Mouse (Mus musculus) C2C12 (cell line): ENCODE data around the gene Kif24. TPM values are rescaled to one million over a fixed set of nuclear protein-coding genes. Genes with fewer than 3 reads are reported as not detected.

Experiments
- H3K27me3 ChIP-seq: one replicate; pipeline ENCODE4 v1.6.1; 2011; ENCODE audit not compliant: control insufficient read depth, insufficient read depth, insufficient read length
- H3K36me3 ChIP-seq: one replicate; pipeline ENCODE4 v1.6.1; 2011; ENCODE audit not compliant: control insufficient read depth, insufficient read depth
- H3K4me3 ChIP-seq: one replicate; pipeline ENCODE4 v1.5.1; 2011; ENCODE audit warnings: mild to moderate bottlenecking, control low read depth; ENCODE audit not compliant: poor library complexity, insufficient read depth, severe bottlenecking
- H3K79me2 ChIP-seq: one replicate; pipeline ENCODE4 v1.6.1; 2011; ENCODE audit not compliant: control insufficient read depth, insufficient read depth
- H3K79me3 ChIP-seq: one replicate; pipeline ENCODE4 v1.6.1; 2011; ENCODE audit warnings: low read depth, control low read depth
- H3ac ChIP-seq: one replicate; pipeline ENCODE3; 2011; ENCODE audit warnings: low read depth; ENCODE audit not compliant: control insufficient read depth, insufficient read length
- CEBPB ChIP-seq: IDR thresholded peaks from one replicate; pipeline ENCODE4 v1.6.1; 2011; ENCODE audit warnings: low read depth, mild to moderate bottlenecking, control low read depth, moderate library complexity
- CTCF ChIP-seq: IDR thresholded peaks from one replicate; pipeline ENCODE4 v1.5.1; 2011; ENCODE audit not compliant: control insufficient read depth, insufficient read depth, insufficient read length
- FOSL1 ChIP-seq: IDR thresholded peaks from one replicate; pipeline ENCODE4 v1.8.0; 2011; ENCODE audit warnings: mild to moderate bottlenecking, low read length; ENCODE audit not compliant: poor library complexity, insufficient read depth, severe bottlenecking
- MAX ChIP-seq: IDR thresholded peaks from one replicate; pipeline ENCODE4 v1.6.1; 2011; ENCODE audit warnings: mild to moderate bottlenecking, control low read depth
- MYOD1 ChIP-seq: IDR thresholded peaks from one replicate; pipeline ENCODE4 v1.6.1; 2011; ENCODE audit warnings: low read depth; ENCODE audit not compliant: control insufficient read depth, insufficient read length
- MYOG ChIP-seq: IDR thresholded peaks from one replicate; pipeline ENCODE4 v1.6.1; 2011; ENCODE audit not compliant: control insufficient read depth, insufficient read length; ENCODE audit errors: extremely low read depth
- USF1 ChIP-seq: IDR thresholded peaks from one replicate; pipeline ENCODE4 v1.6.1; 2011; ENCODE audit warnings: low read depth, mild to moderate bottlenecking, control low read depth, moderate library complexity
- polyA plus RNA-seq: library from polyadenylated mRNA; unstranded; fragments of >200 nt; fragmentation: generic; extraction: Trizol; gene quantifications from one replicate; pipeline ENCODE4 v1.2.1, GENCODE M21; 2012; ENCODE audit warnings: missing spikeins

The Kif24 gene
- polyA plus RNA-seq, 1 experiment, result 3.0 TPM

DNA sequence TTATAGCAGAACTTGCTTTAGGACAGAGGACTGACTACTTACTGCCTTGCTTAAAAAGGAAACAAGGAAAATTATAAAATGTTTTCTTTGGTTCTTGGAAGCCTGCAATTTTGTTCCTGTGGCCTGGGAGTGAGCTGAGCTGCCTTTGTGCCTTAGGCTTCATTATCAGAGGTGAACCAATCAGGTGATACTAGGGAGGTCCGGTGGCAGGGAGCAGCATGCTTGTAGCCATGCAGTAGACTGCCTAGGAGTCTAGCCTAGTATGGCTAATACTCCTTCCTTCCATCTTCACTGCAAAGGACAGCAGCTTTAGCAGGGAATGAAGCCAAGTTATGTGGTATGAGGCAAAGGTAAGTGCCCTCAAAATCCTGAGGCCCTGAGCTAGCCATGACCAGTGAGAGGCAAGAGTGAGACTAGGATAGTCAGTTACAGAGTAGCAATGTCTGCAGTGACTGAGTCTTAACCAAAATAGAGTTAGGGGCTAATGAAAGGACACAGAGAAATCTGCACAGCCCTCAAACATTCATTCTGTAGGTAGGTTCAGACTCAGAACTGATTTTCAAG is 78.2 kb downstream of the Kif24 start:
- TF ChIP-seq MYOD1 (no peak), MAX (no peak), FOSL1 (no peak), CTCF (no peak), USF1 (no peak), CEBPB (no peak)
- Histone ChIP-seq H3ac (no peak overlapping the region), H3K27me3 (no peaks in the 10 kb centered on the region), H3K36me3 (peaks cover 73% of the 10 kb centered on the region), H3K79me3 (peaks cover 19% of the 10 kb centered on the region), H3K4me3 (no peak overlapping the region), H3K79me2 (peaks cover 48% of the 10 kb centered on the region)

DNA sequence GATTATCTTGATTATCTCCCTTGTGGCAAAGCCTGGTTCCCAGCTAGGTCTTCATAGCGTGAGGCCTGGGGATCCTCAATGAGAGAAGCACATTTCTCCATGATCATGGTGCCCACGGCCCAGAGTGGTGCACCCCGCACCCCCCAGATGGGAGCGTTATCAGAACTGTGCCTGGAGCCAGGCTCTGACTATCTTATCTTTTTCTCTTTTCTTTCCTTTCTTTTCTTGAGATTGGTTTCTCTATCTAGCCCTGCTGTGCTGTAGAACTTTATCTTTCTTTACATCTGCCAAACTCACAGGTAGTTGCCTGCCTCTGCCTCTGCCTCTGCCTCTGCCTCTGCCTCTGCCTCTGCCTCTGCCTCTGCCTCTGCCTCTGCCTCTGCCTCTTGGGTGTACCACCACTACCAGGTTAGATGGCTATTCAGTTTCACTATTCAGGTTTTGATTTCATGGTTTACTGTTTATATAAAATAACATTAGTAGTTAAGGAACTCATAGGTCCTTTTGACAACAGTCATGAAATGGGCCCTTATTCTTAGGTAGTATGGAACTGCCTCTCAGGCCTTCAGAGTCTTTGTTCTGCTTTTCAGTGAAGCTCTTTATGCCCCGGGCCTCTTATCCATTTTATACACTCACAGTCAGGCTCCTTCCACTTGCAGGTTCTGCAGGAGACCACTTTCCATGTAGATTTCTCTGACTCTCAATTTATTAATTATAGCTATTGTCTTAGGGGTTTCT is 83.3 kb downstream of the Kif24 start:
- H3K79me2 ChIP-seq, result peaks cover 50% of the 10 kb centered on the region
- H3K79me3 ChIP-seq, result peaks cover 16% of the 10 kb centered on the region
- H3K27me3 ChIP-seq, result no peaks in the 10 kb centered on the region
- H3ac ChIP-seq, result no peak overlapping the region
- H3K4me3 ChIP-seq, result no peak overlapping the region
- peaks cover 73% of the 10 kb centered on the region for H3K36me3 ChIP-seq
- TF ChIP-seq MYOD1, result no peak
- no peak for TF ChIP-seq MYOG
- no peak for TF ChIP-seq USF1
- no peak for TF ChIP-seq CEBPB
- TF ChIP-seq FOSL1, result no peak
- TF ChIP-seq MAX, result no peak
- no peak for TF ChIP-seq CTCF

DNA sequence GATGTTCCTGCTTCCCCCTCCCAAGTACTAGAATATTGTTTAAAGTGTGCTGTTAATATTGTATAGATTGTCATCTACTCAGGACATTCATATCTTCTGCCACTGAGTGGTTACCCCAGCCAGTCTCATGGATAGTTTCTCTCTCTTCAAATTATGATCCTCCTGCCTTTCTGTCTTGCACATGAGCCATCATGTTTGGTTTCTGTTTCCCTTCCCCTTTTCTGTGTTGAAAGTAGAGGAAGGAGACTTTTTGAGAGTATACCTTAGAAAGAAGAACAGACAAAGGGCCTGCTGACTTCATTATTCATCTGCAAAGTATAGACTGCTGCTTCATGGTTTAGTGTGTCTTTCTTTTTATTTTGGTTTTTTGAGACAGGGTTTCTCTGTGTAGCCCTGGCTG is 87.1 kb downstream of the Kif24 start:
- peaks cover 61% of the 10 kb centered on the region for H3K36me3 ChIP-seq

DNA sequence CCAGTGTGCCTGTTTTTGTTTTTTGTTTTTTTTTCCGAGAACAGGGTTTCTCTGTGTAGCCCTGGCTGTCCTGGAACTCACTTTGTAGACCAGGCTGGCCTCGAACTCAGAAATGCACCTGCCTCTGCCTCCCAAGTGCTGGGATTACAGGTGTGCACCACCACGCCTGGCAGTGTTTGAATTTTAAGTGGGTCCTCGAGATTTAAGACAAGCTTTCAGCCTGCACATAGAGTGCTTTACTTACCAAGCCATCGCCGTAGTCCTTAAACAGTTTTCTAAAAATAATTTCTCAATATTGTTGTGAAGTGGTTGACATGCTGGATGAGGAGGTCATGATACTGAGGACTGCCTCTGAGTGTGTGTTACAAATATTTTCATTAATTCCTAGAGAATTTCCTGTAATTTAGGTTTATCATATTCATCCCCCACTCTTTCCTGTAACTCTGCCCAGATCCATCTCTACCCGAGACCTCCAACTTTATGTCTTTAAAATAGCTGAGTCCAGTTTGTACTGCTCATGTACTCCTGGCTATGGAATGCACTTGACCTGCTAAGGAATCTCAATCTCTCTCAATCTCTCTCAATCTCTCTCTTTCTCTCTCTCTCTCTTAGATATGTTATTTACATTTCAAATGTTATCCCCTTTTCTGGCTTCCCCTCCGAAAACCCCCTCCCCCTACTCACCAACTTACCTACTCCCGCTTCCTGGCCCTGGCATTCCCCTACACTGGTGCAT is 94.8 kb downstream of the Kif24 start:
- Histone ChIP-seq H3K4me3 (no peak overlapping the region), H3K79me3 (peaks cover 27% of the 10 kb centered on the region), H3K27me3 (no peaks in the 10 kb centered on the region), H3K36me3 (peaks cover 32% of the 10 kb centered on the region), H3K79me2 (peaks cover 78% of the 10 kb centered on the region), H3ac (no peak overlapping the region)
- TF ChIP-seq USF1 (no peak), CTCF (no peak), MYOD1 (no peak), MYOG (no peak), CEBPB (no peak), FOSL1 (no peak), MAX (no peak)

More for the DNA sequence above, 87.1 kb downstream of the Kif24 start:
- no peak for TF ChIP-seq MYOG
- no peak for TF ChIP-seq USF1
- Histone ChIP-seq H3K79me3 (peaks cover 8% of the 10 kb centered on the region), H3K79me2 (peaks cover 38% of the 10 kb centered on the region), H3K27me3 (no peaks in the 10 kb centered on the region), H3ac (no peak overlapping the region), H3K4me3 (no peak overlapping the region)

DNA sequence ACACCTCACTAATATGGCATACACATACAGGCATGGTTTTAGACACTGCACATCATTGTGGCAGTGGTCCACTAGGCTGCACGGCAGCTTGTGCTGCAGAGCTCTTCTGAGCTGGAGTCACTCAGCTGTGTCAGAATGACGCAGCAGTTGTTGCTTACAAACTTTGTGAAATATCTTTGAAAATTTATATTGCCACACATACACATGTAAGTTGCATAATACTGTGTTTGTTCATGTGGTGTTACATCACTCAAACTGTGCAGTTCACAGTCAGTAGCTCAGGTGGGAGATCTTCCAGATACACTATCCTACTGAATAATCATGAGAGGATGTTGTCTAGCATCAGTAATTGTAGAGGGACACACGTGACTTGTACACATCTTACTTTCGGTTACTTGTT is 96.5 kb downstream of the Kif24 start:
- H3K4me3 ChIP-seq, result no peak overlapping the region
- no peak for TF ChIP-seq MAX
- TF ChIP-seq CEBPB, result peak; percentile 16
- peaks cover 85% of the 10 kb centered on the region for H3K79me2 ChIP-seq
- H3K36me3 ChIP-seq, result peaks cover 32% of the 10 kb centered on the region
- no peaks in the 10 kb centered on the region for H3K27me3 ChIP-seq
- no peak overlapping the region for H3ac ChIP-seq
- peaks cover 39% of the 10 kb centered on the region for H3K79me3 ChIP-seq

DNA sequence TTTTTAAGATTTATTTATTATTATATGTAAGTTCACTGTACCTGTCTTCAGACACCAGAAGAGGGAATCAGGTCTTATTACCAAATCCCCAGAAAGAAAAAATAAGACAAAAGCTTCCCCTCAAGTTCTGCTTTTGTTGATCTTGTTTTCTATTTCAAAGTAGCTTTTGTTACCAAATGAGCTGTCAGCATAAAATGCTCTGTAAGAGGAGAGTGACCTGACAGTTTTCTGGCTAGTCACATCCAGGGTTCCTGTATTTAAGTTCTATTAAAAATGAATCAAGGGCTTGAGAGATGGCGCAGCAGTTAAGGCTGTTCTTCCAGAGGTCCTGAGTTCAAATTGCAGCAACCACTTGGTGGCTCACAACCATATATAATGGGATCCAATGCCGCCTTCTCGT is 103.6 kb downstream of the Kif24 start:
- Histone ChIP-seq H3K36me3 (peaks cover 17% of the 10 kb centered on the region), H3K4me3 (no peak overlapping the region), H3K79me2 (peaks cover 100% of the 10 kb centered on the region), H3K79me3 (peaks cover 89% of the 10 kb centered on the region), H3ac (no peak overlapping the region), H3K27me3 (no peaks in the 10 kb centered on the region)
- TF ChIP-seq MAX (no peak), MYOD1 (no peak), USF1 (no peak), CTCF (no peak), MYOG (no peak), CEBPB (no peak), FOSL1 (no peak)
